Mouse (Mus musculus) liver, embryonic 16.5 days (tissue): ENCODE results near the gene Serp2. TPM values are rescaled to one million over a fixed set of nuclear protein-coding genes. Genes with fewer than 3 reads are reported as not detected.

ENCODE experiments used
- polyA plus RNA-seq: library from polyadenylated mRNA; unstranded; fragments of >200 nt; fragmentation: Nextera tagmentation; extraction: Ambion mirVana; gene quantifications from 2 replicates; pipeline ENCODE4 v1.2.1, GENCODE M21; 2015

Serp2 gene
- polyA plus RNA-seq, 1 experiment from 2014 or later = 0.61 TPM

Other genes starting within 250 kb of the Serp2 start
- gene Tsc22d1, start 141.9 kb downstream of the Serp2 start, polyA plus RNA-seq = 114 and 122 TPM in 2 replicates